Mouse (Mus musculus) heart, adult 2 months (tissue): ENCODE results near the gene Srp72.

Source experiments
- CTCF ChIP-seq: fragments of 200-600 bp; IDR thresholded peaks from 2 replicates; pipeline ENCODE4 v1.8.1; 2022; ENCODE audit warnings: antibody characterized with exemption, mild to moderate bottlenecking, moderate library complexity
- EP300 ChIP-seq: fragments of 200-500 bp; IDR thresholded peaks from 2 replicates; pipeline ENCODE4 v1.6.1; 2011; ENCODE audit warnings: low read depth, low read length, control low read depth; ENCODE audit not compliant: insufficient read depth

DNA sequence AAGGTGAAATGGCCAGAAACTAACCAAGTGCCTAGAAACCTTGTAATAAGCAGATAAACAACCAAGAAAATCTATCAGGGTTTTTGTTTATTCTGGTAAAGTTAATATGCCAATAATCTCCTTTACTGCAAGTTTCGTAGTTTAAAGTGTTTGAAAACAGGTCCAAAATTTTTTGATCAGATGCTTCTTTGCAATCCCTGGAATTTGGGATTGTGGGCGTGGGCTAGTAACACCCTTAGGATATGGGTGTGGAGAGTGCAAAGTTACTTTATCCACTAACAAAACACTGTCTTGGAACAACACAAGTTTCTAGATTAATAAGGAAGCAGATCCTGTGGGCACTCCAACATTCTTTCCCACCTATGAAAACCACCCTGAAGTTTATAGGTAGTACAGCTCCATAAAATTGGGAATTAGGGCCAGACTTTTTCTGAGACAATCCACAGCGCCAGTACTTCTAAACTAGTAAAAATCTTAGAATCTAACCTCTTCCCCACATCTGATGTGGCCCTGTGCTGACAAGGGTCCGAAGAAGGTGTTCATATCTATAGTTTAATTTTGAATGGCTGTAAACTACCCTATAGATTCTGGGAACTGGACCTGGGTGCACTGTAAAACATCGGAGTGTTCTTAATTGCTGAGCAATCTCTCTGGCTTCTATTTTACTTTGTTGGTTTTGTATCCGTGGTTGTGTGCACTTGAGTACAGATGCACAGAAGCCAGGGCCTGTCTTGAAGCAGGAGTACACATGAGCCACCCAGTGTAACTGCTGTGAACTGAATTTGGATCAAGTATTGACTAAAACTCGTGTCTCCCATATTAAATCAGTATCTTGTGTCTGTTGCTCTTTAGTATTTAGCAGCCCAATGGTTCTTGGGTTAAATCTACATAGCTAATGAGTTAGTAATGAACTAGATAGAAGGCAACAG is 22.1 kb upstream of the Srp72 start:
- TF ChIP-seq CTCF (no peak), EP300 (no peak)
